Mouse (Mus musculus) gastrocnemius, postnatal 36 days (tissue): ENCODE measurements at regions not wholly inside any gene's neighbourhood (a gene's known extent, or its start where the extent isn't known, plus 50 kb on each side); places are given as distances from the start of the nearest gene placed in this dataset.

ENCODE experiments used
- DNase-seq, 2 experiments: peaks; one replicate each; pipeline ENCODE4 v3.0.0; 2022
- intact Hi-C: fragments of 180-260 bp; cut with DNase I; formaldehyde crosslinking; loops from one replicate; pipeline ENCODE4 v1.15.1; 2025

- intact Hi-C loops: no loop called here
Measured at GRCm38 (mm10) chr7:36420741-36421140, 277.2 kb upstream of the Tshz3 start.

DNA sequence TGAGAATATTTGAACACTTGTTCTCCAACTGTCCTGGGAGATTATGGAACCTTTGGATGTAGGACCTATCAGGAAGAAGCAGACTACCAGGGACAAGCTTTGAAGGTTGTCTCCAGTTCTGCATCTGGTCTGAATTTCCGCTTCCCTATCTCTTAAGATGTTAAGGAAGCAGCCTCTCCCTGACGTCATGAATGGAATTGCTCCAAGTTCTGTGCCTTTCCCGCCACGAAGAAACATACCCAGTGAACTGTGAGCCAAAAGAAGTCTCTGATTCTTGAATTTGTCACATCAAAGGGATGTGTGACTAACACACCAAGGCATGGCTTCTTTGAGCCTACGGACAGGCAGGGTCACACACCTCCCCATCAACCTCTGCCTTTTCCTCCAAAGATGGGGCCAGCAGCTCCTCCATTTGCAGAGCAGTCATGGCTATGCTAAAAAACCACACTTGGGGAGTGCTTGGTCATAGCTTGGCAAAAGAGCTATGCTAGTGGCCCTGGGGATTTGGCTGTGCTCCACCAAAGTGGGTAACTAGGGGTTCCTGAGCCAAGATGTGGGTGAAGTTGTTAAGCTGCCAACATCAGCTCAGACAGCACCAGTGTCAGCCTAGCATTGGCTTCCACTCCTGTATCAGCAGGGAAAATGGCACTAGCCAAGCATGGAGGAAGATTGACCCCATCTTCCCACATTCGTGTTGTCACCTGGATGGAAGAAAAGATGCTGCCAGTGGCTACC lies 248.6 kb upstream of the Tshz3 start:
- intact Hi-C loops: no loop called here
- no peak for DNase-seq

More at GRCm38 (mm10) chr7:36420741-36421140, 277.2 kb upstream of the Tshz3 start:
- DNase-seq: no peak

DNA sequence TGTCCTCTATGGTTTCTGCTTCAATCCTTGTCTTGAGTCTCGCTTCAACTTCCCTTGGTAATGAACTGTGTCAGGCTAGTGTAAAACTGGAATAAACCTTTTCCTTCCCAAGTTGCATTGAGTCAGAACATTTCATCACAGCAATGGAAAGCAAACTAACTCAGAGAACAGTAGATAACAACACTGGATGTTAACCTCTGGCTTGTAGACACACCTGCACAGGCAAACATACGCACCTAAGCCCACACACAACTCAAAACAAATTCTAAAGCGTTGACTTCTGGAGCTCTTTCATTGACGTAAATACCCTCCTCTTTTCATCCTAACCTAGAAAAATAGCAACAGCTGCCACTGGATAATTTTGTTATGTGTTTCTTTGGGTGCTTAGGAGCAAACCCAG lies 244.1 kb upstream of the Tshz3 start:
- DNase-seq: no peak
- intact Hi-C loops: no loop called here

- no peak for DNase-seq
- intact Hi-C loops: no loop called here
Measured at GRCm38 (mm10) chr7:36456080-36456479, 241.8 kb upstream of the Tshz3 start.

DNA sequence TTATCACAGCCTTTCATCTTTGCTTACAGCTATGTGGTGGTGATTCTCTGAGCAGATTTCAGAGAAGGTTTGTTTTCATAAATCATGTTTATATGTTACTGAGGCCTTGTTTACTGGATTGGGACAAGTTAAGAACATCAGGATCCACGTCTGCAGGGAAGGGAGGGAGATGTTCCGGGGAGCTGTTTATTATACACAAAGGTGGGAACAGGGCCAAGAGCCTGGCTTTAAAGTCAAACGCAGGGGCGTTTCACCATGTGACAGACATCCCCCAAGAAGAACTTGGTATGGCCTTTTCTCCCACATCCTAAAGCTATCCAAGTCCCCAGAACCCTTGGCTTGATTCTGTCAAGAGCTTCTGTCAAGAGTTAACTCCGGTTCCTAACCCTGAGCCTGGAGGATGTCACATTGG lies 235.5 kb upstream of the Tshz3 start:
- DNase-seq: no peak
- intact Hi-C loops: no loop called here

GRCm38 (mm10) chr7:36469386-36469785 lies 228.5 kb upstream of the Tshz3 start:
- intact Hi-C loops: no loop called here
- DNase-seq: no peak

DNA sequence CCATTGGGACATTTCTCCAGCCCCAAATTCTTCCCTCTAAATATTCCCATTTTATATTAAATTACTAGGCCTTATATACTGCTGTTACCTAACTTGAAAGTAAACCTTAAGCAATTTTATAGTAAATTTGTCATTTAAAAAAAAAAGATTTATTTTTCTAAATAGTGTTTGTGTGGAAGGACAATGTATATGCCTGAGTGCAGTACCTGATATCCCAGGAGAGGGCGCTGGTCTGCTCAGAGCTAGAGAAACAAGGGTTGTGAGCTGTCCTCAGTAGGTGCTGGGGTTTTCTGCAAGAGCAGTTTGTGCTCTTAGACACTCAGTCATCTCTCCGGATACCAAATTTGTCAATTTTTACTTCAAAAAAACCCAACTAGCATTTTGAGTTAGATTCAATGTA lies 224.4 kb upstream of the Tshz3 start:
- DNase-seq: no peak
- intact Hi-C loops: no loop called here

DNA sequence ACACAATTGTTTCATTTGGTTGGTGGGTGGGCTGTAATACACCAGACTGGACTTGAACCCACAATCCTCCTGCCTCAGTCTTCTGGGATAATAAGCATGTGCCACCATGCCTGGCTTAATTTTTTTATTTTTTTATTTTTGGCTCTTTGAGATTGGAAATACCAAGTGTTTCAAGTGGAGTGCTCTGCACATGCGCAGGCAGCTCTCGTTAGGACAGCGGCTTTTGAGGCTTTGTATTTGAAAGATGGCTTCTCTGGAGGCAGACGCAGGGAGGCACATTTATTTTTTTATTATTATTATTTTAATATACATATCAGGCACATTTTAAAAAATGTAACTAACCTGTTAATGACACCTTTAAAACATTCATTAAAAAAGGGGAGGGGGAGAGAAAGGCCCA lies 221.5 kb upstream of the Tshz3 start:
- no peak for DNase-seq
- intact Hi-C loops: no loop called here

DNA sequence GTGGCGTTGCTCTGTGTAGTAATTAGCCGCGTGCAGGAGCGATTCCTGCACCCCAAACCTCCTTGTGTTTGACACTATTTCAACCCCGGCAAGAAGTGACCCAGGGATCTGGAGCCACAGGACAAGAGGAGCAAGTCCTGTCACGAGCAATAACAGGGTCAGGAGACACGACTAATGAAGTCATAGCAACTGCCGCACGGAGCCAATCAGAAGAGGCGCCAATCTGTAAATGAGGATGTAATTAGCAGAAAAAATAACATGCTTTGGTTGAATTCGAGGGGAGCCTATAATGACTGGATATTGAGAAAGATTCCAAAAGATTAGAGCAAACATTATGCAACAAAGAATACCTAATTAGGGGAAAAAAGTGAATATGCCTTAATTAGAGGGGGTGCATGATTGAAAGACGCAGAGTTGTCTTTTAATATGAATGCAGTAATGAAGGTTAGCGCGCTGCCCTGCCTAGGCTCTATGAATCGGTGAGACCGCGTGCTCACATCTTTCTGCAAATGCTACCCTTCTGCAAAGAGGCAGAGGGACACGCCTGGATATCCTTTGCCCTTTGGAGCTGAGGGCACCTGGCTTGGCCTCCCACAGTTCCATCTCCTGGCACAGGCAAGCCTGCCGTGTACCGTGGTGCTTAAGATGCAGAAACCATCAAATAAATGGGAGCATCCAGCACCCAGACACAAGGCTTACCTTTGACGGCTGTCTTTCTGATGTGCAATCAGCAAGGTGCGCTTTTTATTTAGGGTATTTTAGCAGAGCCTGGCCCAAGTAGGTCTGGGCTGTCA lies 220.9 kb upstream of the Tshz3 start:
- intact Hi-C loops: no loop called here
- DNase-seq: no peak

DNA sequence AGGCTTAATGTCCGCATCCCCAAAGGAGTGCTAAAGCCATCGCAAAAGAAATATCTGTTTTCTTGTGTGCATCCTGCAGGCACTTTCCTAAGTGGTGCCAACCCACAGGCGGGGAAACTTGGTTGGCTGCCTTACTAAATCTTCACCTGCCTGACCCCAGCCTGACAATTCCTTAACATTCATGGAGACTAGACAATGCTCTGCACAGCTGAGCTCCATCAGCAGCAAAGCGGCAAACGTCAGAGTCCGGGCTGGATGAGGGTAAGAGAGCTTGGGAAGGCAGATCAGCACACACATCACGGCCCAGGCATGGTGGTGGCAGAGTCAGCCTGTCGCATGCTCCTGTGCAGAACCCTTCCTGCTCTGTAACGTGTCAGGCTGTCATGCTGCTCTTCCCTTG lies 209.8 kb upstream of the Tshz3 start:
- DNase-seq: no peak

DNA sequence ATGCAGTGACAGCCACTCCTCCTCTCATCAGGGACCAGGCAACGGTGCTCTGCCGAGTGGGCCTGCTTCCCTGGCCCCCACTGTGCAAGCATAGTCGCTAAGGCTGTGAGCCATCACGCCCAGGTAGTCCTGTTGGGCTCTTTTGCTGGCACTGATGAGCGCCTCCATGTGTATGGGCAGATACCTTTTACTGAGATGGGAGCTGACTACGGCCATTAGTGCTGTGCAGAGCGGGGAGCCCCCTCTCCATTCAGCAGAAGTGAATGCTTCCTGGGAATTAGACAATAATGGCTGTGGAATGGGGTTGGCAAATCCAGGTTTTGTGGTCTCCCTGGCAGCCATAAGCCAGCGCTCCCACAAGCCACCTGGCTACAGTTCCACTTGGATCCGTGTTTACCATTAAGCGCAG lies 206.7 kb upstream of the Tshz3 start:
- intact Hi-C loops: no loop called here
- DNase-seq: no peak

More for the DNA sequence above, 209.8 kb upstream of the Tshz3 start:
- intact Hi-C loops: no loop called here

- no peak for DNase-seq
- intact Hi-C loops: no loop called here
Measured at GRCm38 (mm10) chr7:36504010-36504875, 193.7 kb upstream of the Tshz3 start.

DNA sequence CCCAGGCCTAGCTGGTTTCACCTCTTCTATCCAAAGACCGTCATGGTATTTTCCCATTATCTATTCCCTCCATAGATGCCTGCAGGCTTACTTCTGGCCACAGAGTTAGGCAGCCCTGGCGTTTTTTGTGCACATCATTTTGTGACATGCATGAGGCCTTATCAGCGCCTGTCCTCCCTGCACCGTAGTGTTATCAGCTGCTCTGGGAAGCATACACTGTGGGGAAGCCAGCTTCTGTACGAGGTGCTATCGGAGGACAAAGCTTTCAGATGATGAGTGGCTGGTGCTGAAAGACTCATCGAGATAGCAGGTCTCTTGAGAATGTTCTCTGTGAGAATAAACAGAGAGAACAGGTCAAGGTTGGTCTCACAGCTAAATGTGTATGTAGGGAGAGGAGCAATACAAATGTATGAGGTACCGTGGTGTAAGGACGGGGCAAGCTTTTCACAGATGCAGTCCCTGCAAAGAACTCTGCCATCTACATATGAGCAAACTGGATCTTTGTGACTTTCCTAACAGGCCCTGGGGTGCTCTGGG lies 190.0 kb upstream of the Tshz3 start:
- DNase-seq: no peak
- intact Hi-C loops: no loop called here

GRCm38 (mm10) chr7:36513680-36514079 lies 184.2 kb upstream of the Tshz3 start:
- intact Hi-C loops: no loop called here
- DNase-seq: no peak

GRCm38 (mm10) chr7:36516094-36516663 lies 181.7 kb upstream of the Tshz3 start:
- DNase-seq: no peak
- intact Hi-C loops: no loop called here

- intact Hi-C loops: no loop called here
- DNase-seq: no peak
Measured at GRCm38 (mm10) chr7:36519027-36519426, 178.9 kb upstream of the Tshz3 start.

DNA sequence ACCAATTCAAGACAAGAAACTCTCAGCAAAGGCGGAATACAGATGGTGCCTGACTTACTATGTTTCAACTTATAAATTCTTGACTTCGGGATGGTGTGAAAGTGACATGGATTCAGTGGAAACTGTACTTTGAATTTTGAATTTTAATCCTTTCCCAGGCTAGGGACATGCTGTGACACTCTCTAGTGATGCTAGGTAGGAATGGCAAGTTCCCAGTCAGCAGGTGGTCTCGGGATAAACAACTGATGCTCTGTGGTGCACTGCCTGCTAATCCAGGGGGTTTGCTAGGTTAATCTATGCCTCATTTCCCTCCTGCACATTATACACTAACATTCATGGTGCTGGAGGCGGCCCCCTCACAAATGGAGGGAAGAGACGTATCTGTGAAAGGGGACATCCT lies 175.0 kb upstream of the Tshz3 start:
- intact Hi-C loops: loop anchor here (1.0 to 10.0 kb wide), 2 partner anchors 29 to 618 kb away; no protein-coding TSS in a partner anchor
- no peak for DNase-seq

- intact Hi-C loops: loop anchor here (10.0 kb wide), 1 partner anchor 621 kb away; no protein-coding TSS in a partner anchor
- DNase-seq: no peak
Measured at GRCm38 (mm10) chr7:36526148-36526547, 171.8 kb upstream of the Tshz3 start.

GRCm38 (mm10) chr7:36526692-36527091 lies 171.2 kb upstream of the Tshz3 start:
- no peak for DNase-seq
- intact Hi-C loops: loop anchor here (10.0 kb wide), 1 partner anchor 622 kb away; no protein-coding TSS in a partner anchor

DNA sequence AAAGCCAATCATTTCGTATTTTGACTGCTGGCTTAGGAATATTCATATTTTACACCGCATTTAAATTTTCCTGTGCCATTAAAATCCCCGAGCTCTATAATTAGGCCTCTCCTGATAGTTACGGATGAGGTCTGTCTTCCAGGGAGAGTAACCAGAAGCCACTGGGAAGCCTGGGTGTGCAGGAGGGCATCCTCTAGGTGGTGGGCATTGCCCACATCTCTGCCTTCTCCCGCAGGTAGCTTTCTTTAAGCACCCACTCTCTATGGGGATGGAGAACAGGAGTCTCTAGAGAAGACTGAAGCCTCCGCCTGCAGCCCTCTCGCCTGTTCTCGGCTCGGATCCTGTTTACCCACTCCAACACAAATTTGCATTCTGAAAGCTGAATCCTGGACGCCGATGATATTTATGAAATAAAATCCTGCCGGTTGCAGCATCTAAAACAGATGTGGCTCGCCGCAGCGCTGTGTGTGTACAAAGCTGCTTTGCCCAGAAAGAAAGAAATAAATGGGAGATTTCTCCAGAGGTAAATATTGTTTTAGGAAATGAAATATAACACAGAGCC lies 168.3 kb upstream of the Tshz3 start:
- no peak for DNase-seq
- intact Hi-C loops: loop anchor here (10.0 kb wide), 1 partner anchor 625 kb away; no protein-coding TSS in a partner anchor
